ENCODE assay signal across 9 mouse cellular contexts in the genomic region with DNA sequence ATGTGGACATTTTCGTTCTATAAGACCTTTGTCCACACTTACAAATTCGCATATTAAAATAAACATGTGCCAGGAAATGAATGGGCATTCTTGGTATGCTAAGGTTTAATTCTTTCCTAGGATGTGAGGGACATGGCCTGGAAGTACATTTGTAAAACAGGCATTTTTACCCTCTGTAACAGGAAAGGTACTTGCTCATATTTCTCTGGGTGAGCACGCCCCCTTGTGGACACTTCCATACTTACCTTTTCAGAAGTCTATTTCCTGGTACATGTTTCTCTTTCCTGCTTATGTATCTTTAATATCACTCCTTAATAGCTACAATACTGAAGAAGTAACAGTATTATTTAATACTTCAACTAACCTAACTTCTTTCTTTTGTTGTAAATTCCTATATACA.
DNase-seq lines count a peak whose midpoint lies in the region; ATAC-seq and TF ChIP-seq lines count a peak whose summit lies in the region.
"Had no signal": no experiment of that assay in that cellular context is flagged by ENCODE, and none has a peak within 500 bp of the region (broad histone marks: within the 10 kb centered on the region; RNA-seq: fewer than 3 reads in every experiment).

No protein-coding gene starts in this region.

- H3K9ac ChIP-seq in heart, embryonic 11.5 days (ENCODE audit: low read depth, low read length) = no peak overlapping the region
- H3K9ac ChIP-seq in lung, postnatal 0 days (replicated peaks; ENCODE audit: low read depth) = no peak overlapping the region
- H3K9ac ChIP-seq: embryonic facial prominence, embryonic 15.5 days had no signal

- no peak overlapping the region for H3K4me3 ChIP-seq in heart, embryonic 11.5 days (ENCODE audit: low read depth, low read length)
- H3K4me3 ChIP-seq in bone marrow, adult 2 months (replicated peaks; ENCODE audit: control insufficient read depth, low read depth, low read length) = no peak overlapping the region
- no peak overlapping the region for H3K4me3 ChIP-seq in lung, postnatal 0 days (ENCODE audit: low read depth, low read length)
- H3K4me3 ChIP-seq: embryonic facial prominence, embryonic 15.5 days had no signal

- peak; percentile 31 for DNase-seq in heart, adult 8-10 months (ENCODE audit: low spot score)
- peak; percentile 57 for DNase-seq in urinary bladder, postnatal 14 days (ENCODE audit: low spot score)
- DNase-seq in urinary bladder, postnatal 4 days (ENCODE audit: low spot score in 2 of 2) = no peak
- DNase-seq in heart, postnatal 14 days = peak; percentile 30 to 43
- DNase-seq in lung, postnatal 0 days (ENCODE audit: low spot score) = peak; percentile 76
- DNase-seq in thymus, postnatal 14 days = peak; percentile 78

- no peaks in the 10 kb centered on the region for H3K27me3 ChIP-seq in heart, embryonic 11.5 days (ENCODE audit: control insufficient read depth, insufficient read depth, low read length)
- H3K27me3 ChIP-seq in lung, postnatal 0 days (replicated peaks; ENCODE audit: insufficient read depth, low read length) = no peaks in the 10 kb centered on the region
- H3K27me3 ChIP-seq: embryonic facial prominence, embryonic 15.5 days had no signal

- intact Hi-C loops in heart, postnatal 14 days (cut with DNase I) = loop anchor here (10.0 kb wide), 1 partner anchor 191 kb away; no protein-coding TSS in a partner anchor

- TF ChIP-seq CTCF in bone marrow, adult 2 months (IDR thresholded peaks at IDR 0.05; ENCODE audit: control insufficient read depth, insufficient read depth, low read length) = peak; percentile 24; the same call in 1 of the 2 replicates
- peak; percentile 78 for TF ChIP-seq CTCF in lung, postnatal 0 days (IDR thresholded peaks at IDR 0.05)

- TF ChIP-seq POLR2A in bone marrow, adult 2 months (IDR thresholded peaks at IDR 0.05; ENCODE audit: borderline replicate concordance, control insufficient read depth, low read depth, low read length) = no peak

- no peak overlapping the region for H3K27ac ChIP-seq in heart, embryonic 11.5 days (ENCODE audit: low read depth, low read length)
- no peak overlapping the region for H3K27ac ChIP-seq in bone marrow, adult 2 months (ENCODE audit: control insufficient read depth, insufficient read depth, low read depth, low read length, poor library complexity)
- no peak overlapping the region for H3K27ac ChIP-seq in lung, postnatal 0 days (ENCODE audit: low read length)
- H3K27ac ChIP-seq: embryonic facial prominence, embryonic 15.5 days had no signal

- no peaks in the 10 kb centered on the region for H3K4me1 ChIP-seq in heart, embryonic 11.5 days (ENCODE audit: control insufficient read depth, insufficient read depth, low read length)
- H3K4me1 ChIP-seq in bone marrow, adult 2 months (ENCODE audit: control insufficient read depth, insufficient read depth, low read length) = no peaks in the 10 kb centered on the region
- no peaks in the 10 kb centered on the region for H3K4me1 ChIP-seq in lung, postnatal 0 days (ENCODE audit: insufficient read depth, low read depth, low read length)
- H3K4me1 ChIP-seq: embryonic facial prominence, embryonic 15.5 days had no signal

- no peaks in the 10 kb centered on the region for H3K36me3 ChIP-seq in heart, embryonic 11.5 days (ENCODE audit: control insufficient read depth, insufficient read depth, low read length)
- no peaks in the 10 kb centered on the region for H3K36me3 ChIP-seq in lung, postnatal 0 days (ENCODE audit: insufficient read depth, low read length)
- H3K36me3 ChIP-seq: embryonic facial prominence, embryonic 15.5 days had no signal

- no peak overlapping the region for H3K4me2 ChIP-seq in heart, embryonic 11.5 days
- no peak overlapping the region for H3K4me2 ChIP-seq in lung, postnatal 0 days (replicated peaks; ENCODE audit: low read depth, low read length)
- H3K4me2 ChIP-seq: embryonic facial prominence, embryonic 15.5 days had no signal

- H3K9me3 ChIP-seq in heart, embryonic 11.5 days (replicated peaks; ENCODE audit: control insufficient read depth, low read length) = no peaks in the 10 kb centered on the region
- H3K9me3 ChIP-seq in lung, postnatal 0 days (ENCODE audit: low read length) = no peaks in the 10 kb centered on the region
- H3K9me3 ChIP-seq: embryonic facial prominence, embryonic 15.5 days had no signal

- TF ChIP-seq EP300 in lung, postnatal 0 days (IDR thresholded peaks at IDR 0.05) = no peak

- ATAC-seq in heart, embryonic 11.5 days (replicated peaks; ENCODE audit: insufficient number of reproducible peaks, low FRiP score, low TSS enrichment) = no peak
- no peak for ATAC-seq in lung, postnatal 0 days

- 55% methylated on average over 3 of the region's 3 CpGs for WGBS in heart, embryonic 11.5 days (ENCODE audit: insufficient replicate concordance)
- 61% methylated on average over 3 of the region's 3 CpGs for WGBS in bone marrow, adult 2 months
- 52% methylated on average over 3 of the region's 3 CpGs for WGBS in lung, postnatal 0 days

Comparison
In these comparisons a context has a peak if more than half of its experiments do, and no peak if none do; other contexts are left out.
1. DNase-seq: peak in heart, adult 8-10 months (single experiment), urinary bladder, postnatal 14 days (single experiment), heart, postnatal 14 days (2 of 2), lung, postnatal 0 days (single experiment) and thymus, postnatal 14 days (single experiment); none in urinary bladder, postnatal 4 days (0 of 2).